Mouse (Mus musculus) ovary, postnatal 14 days (tissue): ENCODE measurements at regions not wholly inside any gene's neighbourhood (a gene's known extent, or its start where the extent isn't known, plus 50 kb on each side); places are given as distances from the start of the nearest gene placed in this dataset.

Experiments used
- DNase-seq: peaks from one replicate; pipeline ENCODE4 v3.0.0; 2022; ENCODE audit warnings: low spot score

DNA sequence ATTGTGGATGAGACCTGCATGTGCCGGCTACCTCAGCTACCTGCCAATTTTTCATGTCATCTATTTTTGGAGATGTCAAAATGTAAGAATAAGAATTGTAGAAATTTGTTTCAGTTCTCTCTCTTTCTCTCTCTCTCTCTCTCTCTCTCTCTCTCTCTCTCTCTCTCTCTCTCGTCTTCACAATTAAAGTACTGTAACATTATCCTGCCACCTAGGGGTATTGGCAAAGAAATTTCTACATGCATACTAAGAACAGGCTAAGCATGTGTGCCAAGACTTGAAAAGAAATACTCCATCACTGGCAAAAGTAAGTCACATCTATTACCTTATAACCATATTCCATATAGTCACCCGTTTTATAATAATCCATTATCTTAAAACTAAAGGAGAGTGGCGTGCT, 398.2 kb upstream of the Adamts16 start:
- DNase-seq, result no peak

- no peak for DNase-seq
Observed at GRCm38 (mm10) chr13:71235338-71235737, 393.7 kb upstream of the Adamts16 start.

DNA sequence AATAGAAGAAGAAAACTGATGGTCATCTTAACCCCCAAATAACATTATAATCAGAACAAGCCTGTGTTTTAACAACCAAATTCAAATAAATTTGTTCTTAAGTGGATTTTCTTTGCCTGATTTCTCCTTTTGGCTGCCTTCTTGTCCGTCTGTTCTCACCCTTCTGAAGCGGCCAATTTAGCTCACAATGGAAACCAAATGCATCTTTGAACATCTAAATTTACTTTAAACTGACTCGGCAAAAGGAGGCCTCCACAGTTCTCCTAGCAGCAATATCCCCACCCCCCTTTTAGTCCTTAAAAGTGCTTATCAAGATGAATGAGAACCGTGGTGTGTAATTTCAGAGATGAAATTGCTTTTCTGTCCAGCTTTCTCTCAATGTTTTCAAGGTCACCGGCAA, 389.6 kb upstream of the Adamts16 start:
- DNase-seq, result no peak

GRCm38 (mm10) chr13:71214776-71215175, 373.2 kb upstream of the Adamts16 start:
- no peak for DNase-seq

DNA sequence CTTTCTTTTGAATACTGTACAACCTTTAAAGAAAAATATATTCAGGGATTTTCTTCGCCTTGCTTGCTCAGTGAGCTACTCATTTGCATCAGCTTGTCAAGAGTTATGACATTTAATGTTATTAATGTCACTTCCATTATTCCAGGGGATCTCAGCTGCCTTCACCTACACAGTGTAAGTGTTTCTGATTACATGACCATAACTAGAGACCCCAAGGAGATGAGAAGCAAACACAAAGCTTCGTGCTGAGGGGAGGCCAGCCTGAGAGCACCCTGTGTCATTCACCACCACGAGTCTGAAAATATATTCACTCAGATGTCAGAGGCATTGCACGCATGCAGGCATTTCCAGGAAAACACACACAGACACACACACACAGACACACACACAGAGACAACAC, 369.8 kb upstream of the Adamts16 start:
- DNase-seq, result no peak

- DNase-seq, result no peak
Observed at GRCm38 (mm10) chr13:71210658-71211251, 369.1 kb upstream of the Adamts16 start.

DNA sequence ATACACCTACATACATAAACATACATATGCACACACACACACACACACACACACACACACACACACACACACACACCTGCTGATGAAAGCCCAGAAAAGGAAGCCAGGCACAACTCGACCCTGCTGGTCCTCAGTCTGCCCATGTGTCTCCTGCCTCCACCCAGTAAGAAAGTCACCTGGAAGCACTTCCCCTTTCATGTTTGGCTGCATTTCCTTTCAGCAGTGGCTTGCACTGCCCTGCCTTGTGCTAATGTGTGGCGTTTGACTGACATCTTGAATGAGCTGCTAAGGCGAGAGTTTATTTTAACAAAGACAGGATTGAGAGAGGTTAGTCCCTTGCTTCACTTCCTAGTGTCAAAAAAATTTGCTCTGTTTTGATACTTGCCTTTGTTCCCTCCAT, 364.1 kb upstream of the Adamts16 start:
- DNase-seq, result no peak

DNA sequence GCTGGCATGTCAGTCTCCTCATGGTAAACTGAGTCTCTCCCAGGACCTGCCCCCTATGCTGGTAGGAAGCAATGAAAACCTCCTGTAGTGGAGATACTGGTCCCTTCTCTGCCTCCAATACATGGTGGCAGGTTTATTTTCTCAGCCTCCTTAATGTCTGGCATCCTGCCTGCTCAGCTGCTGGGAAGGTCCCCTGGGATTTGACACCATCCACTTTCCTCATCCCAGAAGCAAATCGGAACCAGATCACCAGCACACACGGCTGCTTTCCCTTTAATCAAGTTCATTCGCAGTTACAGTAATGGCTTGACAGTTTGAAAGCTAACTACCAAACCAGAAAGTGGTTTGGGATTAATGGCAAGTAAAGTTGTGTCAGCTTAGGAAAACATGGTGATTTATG, 359.0 kb upstream of the Adamts16 start:
- no peak for DNase-seq

DNA sequence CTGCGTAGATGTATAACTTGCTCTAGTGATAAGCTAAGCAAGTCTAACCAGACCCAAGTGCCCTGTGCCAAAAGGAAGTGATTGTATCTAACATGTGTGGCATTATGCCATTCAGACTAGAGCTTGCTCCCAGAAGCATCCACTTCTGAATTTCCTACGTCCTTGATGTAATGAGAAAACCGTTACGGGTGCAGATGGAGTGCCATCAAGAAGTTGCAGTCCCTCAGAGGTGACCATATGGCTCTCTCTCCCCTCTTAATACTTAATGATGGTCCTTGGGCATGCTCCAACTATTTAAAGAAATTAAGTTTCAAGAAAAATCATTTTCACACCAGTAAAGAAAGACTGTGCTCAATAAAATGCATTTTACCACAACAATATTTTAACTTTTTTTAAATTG, 354.1 kb upstream of the Adamts16 start:
- no peak for DNase-seq

GRCm38 (mm10) chr13:71184500-71184899, 342.9 kb upstream of the Adamts16 start:
- no peak for DNase-seq

DNA sequence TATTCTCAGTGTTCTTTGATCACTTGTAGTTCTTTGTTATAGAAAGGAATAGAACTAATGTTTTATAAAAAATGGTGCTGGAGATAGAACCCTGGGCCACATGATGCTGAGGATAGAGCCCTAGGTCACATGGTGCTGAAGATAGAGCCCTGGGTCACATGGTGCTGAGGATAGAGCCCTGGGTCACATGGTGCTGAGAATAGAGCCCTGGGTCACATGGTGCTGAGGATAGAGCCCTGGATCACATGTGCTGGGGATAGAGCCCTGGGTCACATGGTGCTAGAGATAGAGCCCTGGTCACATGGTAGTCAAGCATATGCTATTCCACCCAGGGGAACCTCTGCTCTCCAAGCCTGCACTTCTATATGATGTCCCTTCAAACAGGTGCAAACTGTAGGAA, 337.5 kb upstream of the Adamts16 start:
- no peak for DNase-seq

- no peak for DNase-seq
Observed at GRCm38 (mm10) chr13:71174335-71174734, 332.7 kb upstream of the Adamts16 start.

DNA sequence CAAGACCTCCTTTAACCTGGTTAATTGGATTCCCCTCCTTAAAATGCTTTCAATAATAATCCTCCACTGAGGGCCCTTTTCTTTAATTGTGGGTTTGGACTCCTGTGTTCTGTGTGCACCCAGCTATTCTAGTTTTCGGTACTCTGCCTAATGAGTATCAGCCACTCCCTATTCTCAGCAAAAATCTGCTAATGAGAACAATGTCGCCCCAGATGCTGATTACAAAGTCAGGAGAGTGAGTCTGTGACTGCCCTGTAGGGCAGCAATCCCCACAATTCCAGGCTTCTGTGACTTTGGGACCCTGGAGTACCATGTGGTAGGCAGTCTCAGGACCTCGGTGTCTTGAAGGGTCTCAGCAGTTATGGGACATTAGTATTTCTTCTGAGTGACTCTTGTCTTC, 324.6 kb upstream of the Adamts16 start:
- no peak for DNase-seq

DNA sequence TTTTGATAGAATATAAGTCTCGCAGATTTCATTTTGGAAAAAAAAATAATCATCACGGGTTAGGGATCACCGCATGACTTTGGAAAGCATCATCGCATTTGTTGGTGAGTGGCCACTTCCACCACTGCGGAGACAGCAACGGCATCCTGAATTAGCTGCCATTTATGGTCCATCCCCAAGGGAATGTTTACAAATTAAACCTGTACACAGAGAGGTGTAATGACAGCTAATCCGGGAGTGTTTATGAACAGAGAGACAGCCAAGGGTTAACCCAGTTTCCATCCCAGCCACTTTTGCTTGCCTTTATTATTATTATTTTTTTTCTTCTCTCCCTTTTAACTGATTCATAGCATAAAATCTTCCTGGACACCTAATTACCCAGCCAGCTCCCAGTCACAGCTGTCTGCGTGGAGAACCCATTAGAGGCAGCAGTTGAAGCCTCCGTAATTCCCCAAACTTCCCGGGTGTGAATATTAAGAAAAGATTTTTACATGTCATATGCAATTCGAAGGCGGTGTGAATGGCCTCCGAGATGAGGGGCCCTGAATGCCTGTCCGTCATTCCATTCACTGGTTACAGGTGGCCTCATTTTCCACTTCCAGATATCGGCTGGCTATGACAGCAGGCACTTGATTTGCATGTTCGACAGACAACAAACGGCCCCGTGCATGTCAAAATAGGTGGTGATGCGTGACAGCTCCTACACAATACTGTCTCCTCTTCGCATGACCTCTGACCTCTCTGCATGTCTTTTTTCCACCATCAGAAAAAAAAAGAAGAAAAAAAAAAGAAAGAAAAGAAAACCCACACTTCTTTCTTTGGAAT, 323.7 kb upstream of the Adamts16 start:
- no peak for DNase-seq

GRCm38 (mm10) chr13:71164012-71164411, 322.4 kb upstream of the Adamts16 start:
- no peak for DNase-seq

GRCm38 (mm10) chr13:71162952-71163351, 321.3 kb upstream of the Adamts16 start:
- DNase-seq, result no peak

DNA sequence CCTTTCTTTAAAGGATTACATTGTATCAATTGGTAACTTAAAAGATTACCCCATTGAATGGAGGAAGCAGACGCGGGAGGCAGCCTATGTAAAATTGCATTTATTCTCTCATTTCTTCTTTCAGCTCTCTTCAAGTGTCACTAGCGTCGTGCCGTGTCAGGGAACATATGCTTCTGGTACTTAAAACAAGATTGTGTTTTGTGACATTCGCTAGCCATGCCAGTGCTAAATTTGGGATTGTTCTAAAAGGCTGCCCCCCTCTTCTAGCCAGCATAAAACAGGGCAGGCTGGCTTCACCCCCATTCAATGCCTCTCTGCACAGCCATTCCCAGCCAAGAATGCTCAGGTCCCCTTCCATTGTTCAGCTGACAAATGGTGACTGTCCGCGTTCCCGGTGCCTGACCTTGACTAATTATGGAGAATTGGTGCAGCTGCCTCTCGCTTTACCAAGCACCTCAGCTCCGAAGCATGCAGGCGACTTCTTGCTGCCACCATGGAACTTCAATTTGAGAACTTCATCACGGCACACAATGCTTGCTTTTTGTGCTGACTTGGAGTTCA, 316.8 kb upstream of the Adamts16 start:
- DNase-seq, result peak; percentile 2

- DNase-seq, result no peak
Observed at GRCm38 (mm10) chr13:71157656-71158299, 316.2 kb upstream of the Adamts16 start.

DNA sequence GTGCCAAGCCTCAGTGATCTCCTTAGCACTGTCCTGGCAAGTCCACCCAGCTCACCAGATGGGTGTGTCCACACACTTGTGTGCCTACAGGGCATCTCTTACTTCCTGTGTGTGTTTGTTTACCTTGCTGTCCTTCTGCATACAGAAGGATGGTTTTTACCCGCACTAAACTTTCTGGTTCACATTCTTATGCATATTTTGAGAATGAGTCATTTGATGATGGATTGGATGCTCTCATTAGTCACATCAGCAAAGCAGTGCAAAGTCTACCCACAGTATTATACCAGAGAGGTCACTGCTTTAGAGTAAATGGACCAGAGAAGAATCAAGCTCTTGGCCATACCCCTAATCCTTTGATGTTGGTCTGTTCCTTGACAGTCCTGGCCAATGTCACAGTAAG, 308.5 kb upstream of the Adamts16 start:
- DNase-seq, result no peak

DNA sequence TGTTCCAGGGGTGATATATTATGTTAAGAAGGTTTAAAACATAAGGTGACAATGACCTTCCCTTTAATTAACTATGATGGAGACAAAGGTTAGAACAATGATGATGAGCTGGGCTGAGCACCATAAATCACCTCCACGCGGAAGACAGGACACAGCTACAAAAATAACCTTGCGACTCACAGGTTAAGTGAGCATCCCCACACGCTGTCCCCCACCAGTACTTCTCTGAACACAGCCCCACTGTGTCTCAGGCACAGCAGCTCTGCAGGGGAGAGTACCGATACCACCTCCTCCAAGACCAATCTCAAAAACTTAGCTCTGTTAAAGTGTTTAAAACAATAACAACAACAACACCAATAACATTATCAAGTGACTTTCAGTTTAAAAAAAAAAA, 307.7 kb upstream of the Adamts16 start:
- DNase-seq, result no peak

- DNase-seq, result no peak
Observed at GRCm38 (mm10) chr13:71148491-71149302, 307.1 kb upstream of the Adamts16 start.

DNA sequence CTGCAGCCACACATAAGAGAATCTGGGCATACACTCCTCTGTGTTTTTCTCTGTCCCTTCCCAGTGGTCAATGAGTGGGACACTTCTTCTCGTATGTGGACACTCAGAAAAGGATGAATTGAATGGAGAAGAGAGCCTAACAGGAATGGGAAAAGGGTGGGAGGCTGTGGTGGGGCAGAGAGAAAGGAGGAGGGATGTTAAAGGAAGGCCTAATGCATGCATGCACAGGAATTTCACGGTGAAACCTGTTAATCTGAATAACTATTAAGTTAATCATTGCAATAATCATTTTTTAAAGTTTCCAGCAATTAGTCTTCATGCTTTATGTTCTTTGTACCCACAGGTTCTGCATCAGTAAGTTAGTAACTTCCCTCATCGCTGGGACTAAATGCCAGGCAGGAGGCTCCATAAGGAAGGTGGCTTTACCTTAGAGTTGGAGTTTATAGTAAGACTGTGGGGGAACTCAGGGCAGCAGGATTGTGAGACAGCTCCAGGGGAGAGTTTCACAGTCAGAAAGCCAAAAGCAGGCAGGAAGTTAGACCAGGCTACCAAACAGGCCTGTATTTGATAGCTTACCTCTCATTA, 305.3 kb upstream of the Adamts16 start:
- no peak for DNase-seq
